Mouse (Mus musculus): ENCODE results near the gene Scgb2b11.
"Not testable (repeated sequence)": the region's sequence is repeated elsewhere in the genome, so short reads cannot be mapped to it uniquely, and the experiment has no call there.

DNA sequence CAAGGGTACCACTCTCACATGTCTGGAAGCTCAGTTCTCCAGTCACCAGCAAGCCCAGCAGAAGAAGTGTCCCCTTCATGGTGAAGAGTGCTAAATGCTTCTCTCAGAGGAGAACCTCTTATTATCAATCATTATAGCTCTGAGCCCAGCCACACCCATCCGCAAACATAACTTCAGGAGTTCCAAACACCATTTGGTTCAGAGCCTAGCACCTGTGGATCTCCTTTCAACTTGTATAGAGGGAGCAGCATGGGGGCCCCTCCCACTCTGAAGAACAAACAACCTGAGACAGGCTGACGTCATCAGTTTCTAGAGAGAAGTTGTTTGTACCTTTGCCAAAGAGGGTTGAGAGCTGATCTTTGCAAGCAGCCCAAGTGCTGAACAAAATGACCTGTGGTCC lies at the start of gene Scgb2b11:
- not testable (repeated sequence) for TF ChIP-seq USF1 (IDR thresholded peaks at IDR 0.05; ENCODE audit: low read depth, low read length); CHD1 (IDR thresholded peaks at IDR 0.05; ENCODE audit: low read depth, low read length); HCFC1 (IDR thresholded peaks at IDR 0.05; ENCODE audit: low read depth, low read length); SIN3A (IDR thresholded peaks at IDR 0.05; ENCODE audit: low read length); POLR2A (IDR thresholded peaks at IDR 0.05; ENCODE audit: control insufficient read depth in 1 of 2, insufficient read depth in 1 of 2, low read depth in 1 of 2, low read length in 2 of 2, poor library complexity in 1 of 2); POLR2AphosphoS5 (IDR thresholded peaks at IDR 0.05; ENCODE audit: borderline replicate concordance, low read depth, low read length); CTCF (IDR thresholded peaks at IDR 0.05 in 2 of 3, conservative IDR thresholded peaks at IDR 0.05 in 1 of 3; ENCODE audit: control insufficient read depth in 1 of 3, insufficient read depth in 1 of 3, low read depth in 2 of 3, low read length in 3 of 3, poor library complexity in 1 of 3, severe bottlenecking in 1 of 3); ZC3H11A (IDR thresholded peaks at IDR 0.05; ENCODE audit: low read depth, low read length); TCF12 (IDR thresholded peaks at IDR 0.05; ENCODE audit: low read depth, low read length); GATA1 (IDR thresholded peaks at IDR 0.05; ENCODE audit: low read depth, low read length)

All from MEL (cell line).